Comparison of ENCODE assay signal across 7 mouse cellular contexts in the genomic region with DNA sequence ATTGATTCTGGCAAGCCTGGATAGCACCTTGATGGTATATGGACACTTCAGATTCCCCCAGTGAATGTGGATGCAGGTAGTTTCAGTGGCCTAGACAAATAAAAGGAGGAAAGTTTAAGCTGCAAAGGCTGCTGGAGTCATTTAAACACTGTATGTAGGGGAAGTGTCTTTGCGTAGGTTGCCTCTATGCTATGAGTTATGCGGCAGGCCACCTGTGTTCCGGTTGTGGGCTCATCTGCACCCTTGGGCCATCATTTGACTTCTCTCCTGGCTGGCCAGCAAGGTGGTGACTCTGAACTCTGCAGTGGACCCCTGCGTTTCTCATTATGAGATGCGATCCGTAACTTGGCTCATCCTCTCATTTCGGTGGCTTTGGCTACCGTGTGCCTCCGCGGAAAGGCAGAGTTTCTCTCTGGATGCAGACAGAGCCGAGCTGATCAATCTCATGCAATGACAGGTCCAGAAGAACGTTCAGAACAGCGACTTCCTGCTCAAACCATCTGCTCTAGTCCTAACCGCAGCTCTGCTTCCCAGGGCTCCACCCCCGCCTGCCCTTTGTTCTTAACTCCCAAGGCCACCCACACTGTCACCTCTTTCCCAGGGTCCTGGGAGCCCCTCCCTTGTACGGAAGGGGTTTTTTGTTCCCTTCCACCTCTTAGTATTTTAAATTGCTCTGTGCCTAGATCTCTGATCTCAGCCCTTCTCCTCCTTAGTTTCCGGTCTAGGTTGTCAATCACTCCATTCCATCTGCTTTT. TPM values are rescaled to one million over a fixed set of nuclear protein-coding genes. Genes with fewer than 3 reads are reported as not detected.
A peak's percentile ranks its signal among the peaks of the same experiment; 100 is the strongest.
DNase-seq lines count a peak whose midpoint lies in the region; ATAC-seq and TF ChIP-seq lines count a peak whose summit lies in the region.

No protein-coding gene starts in this region.

- TF ChIP-seq POLR2A in ES-Bruce4 (IDR thresholded peaks at IDR 0.05; ENCODE audit: insufficient read depth, low read length), result no peak

- H3K4me2 ChIP-seq in embryonic facial prominence, embryonic 13.5 days, result peak overlapping the region; percentile 57
- H3K4me2 ChIP-seq in hindbrain, embryonic 13.5 days, result peak overlapping the region; percentile 45
- peak overlapping the region; percentile 17; the same call in 1 of the 2 replicates for H3K4me2 ChIP-seq in midbrain, embryonic 11.5 days

- no peaks in the 10 kb centered on the region for H3K4me1 ChIP-seq in ES-Bruce4 (ENCODE audit: control insufficient read depth, insufficient read depth, low read length)
- peaks cover 18% of the 10 kb centered on the region for H3K4me1 ChIP-seq in embryonic facial prominence, embryonic 13.5 days
- H3K4me1 ChIP-seq in hindbrain, embryonic 13.5 days (replicated peaks), result peaks cover 39% of the 10 kb centered on the region
- H3K4me1 ChIP-seq in midbrain, embryonic 11.5 days (ENCODE audit: control insufficient read depth, insufficient read depth, low read length), result peaks cover 18% of the 10 kb centered on the region

- peak; percentile 74 for DNase-seq in adrenal gland, adult 2 months
- peak; percentile 56 to 57 for DNase-seq in layer of hippocampus, postnatal 14 days (ENCODE audit: low spot score in 2 of 2)
- DNase-seq in midbrain, embryonic 11.5 days (ENCODE audit: low spot score, missing footprints), result peak; percentile 85
- DNase-seq in thymus, postnatal 0 days (ENCODE audit: low spot score), result peak; percentile 70

- peak overlapping the region; percentile 27 for H3K4me3 ChIP-seq in ES-Bruce4 (ENCODE audit: low read depth, low read length)
- peak overlapping the region; percentile 24 for H3K4me3 ChIP-seq in embryonic facial prominence, embryonic 13.5 days
- H3K4me3 ChIP-seq in hindbrain, embryonic 13.5 days, result peak overlapping the region; percentile 5; the same call in 1 of the 2 replicates
- H3K4me3 ChIP-seq in midbrain, embryonic 11.5 days (ENCODE audit: low read depth, low read length), result no peak overlapping the region

- 38% methylated on average over 17 of the region's 17 CpGs for WGBS in embryonic facial prominence, embryonic 13.5 days
- 27% methylated on average over 17 of the region's 17 CpGs for WGBS in hindbrain, embryonic 13.5 days
- WGBS in midbrain, embryonic 11.5 days, result 47% methylated on average over 17 of the region's 17 CpGs

- no peak for TF ChIP-seq CTCF in ES-Bruce4 (IDR thresholded peaks at IDR 0.05; ENCODE audit: low read depth, low read length)

- 0 out of 2 replicates have a peak, but pooled peaks have one; percentile 16 for TF ChIP-seq EP300 in ES-Bruce4 (IDR thresholded peaks at IDR 0.05; ENCODE audit: insufficient read depth, low read depth, low read length)

- H3K27me3 ChIP-seq in ES-Bruce4 (ENCODE audit: control insufficient read depth, insufficient read depth, low read length, poor library complexity, severe bottlenecking), result no peaks in the 10 kb centered on the region; the same call in 1 of the 2 replicates
- 0 out of 2 replicates have a peak, but pooled peaks cover 3% of the 10 kb centered on the region for H3K27me3 ChIP-seq in embryonic facial prominence, embryonic 13.5 days
- peaks cover 8% of the 10 kb centered on the region; the same call in 1 of the 2 replicates for H3K27me3 ChIP-seq in hindbrain, embryonic 13.5 days
- H3K27me3 ChIP-seq in midbrain, embryonic 11.5 days (ENCODE audit: control insufficient read depth, insufficient read depth, low read length), result no peaks in the 10 kb centered on the region

- no peaks in the 10 kb centered on the region for H3K9me3 ChIP-seq in ES-Bruce4 (replicated peaks; ENCODE audit: control insufficient read depth, insufficient read depth, low read length, poor library complexity, severe bottlenecking)
- no peaks in the 10 kb centered on the region for H3K9me3 ChIP-seq in embryonic facial prominence, embryonic 13.5 days
- no peaks in the 10 kb centered on the region for H3K9me3 ChIP-seq in hindbrain, embryonic 13.5 days
- no peaks in the 10 kb centered on the region for H3K9me3 ChIP-seq in midbrain, embryonic 11.5 days (ENCODE audit: control insufficient read depth, low read length)

- ATAC-seq in embryonic facial prominence, embryonic 13.5 days (ENCODE audit: insufficient number of reproducible peaks, insufficient read depth, low FRiP score, low TSS enrichment, low read depth), result peak; percentile 48; the same call in 1 of the 2 replicates
- ATAC-seq in hindbrain, embryonic 13.5 days (ENCODE audit: low FRiP score), result peak; percentile 74
- peak; percentile 51; the same call in 1 of the 2 replicates for ATAC-seq in midbrain, embryonic 11.5 days (ENCODE audit: low FRiP score)

- no peak overlapping the region for H3K9ac ChIP-seq in ES-Bruce4 (ENCODE audit: low read depth, poor library complexity, severe bottlenecking)
- peak overlapping the region; percentile 11; the same call in 1 of the 2 replicates for H3K9ac ChIP-seq in embryonic facial prominence, embryonic 13.5 days
- H3K9ac ChIP-seq in hindbrain, embryonic 13.5 days, result 0 out of 2 replicates have a peak overlapping the region, but pooled peaks have one; percentile 46
- peak overlapping the region; percentile 21; the same call in 1 of the 2 replicates for H3K9ac ChIP-seq in midbrain, embryonic 11.5 days (ENCODE audit: low read length)

- no peaks in the 10 kb centered on the region for H3K36me3 ChIP-seq in ES-Bruce4 (ENCODE audit: control insufficient read depth, insufficient read depth, low read length, poor library complexity, severe bottlenecking)
- no peaks in the 10 kb centered on the region for H3K36me3 ChIP-seq in embryonic facial prominence, embryonic 13.5 days
- H3K36me3 ChIP-seq in hindbrain, embryonic 13.5 days, result no peaks in the 10 kb centered on the region
- H3K36me3 ChIP-seq in midbrain, embryonic 11.5 days (ENCODE audit: control insufficient read depth, insufficient read depth, low read length), result no peaks in the 10 kb centered on the region

- H3K27ac ChIP-seq in ES-Bruce4 (ENCODE audit: insufficient read depth, low read length), result no peak overlapping the region
- peak overlapping the region; percentile 73 for H3K27ac ChIP-seq in embryonic facial prominence, embryonic 13.5 days
- H3K27ac ChIP-seq in hindbrain, embryonic 13.5 days, result peak overlapping the region; percentile 81
- no peak overlapping the region for H3K27ac ChIP-seq in midbrain, embryonic 11.5 days (ENCODE audit: low read depth, low read length)

RNA-seq across cellular contexts. Expression of gene Hectd2, which starts 20.3 kb away (rescaled TPM):
- polyA plus RNA-seq in ES-Bruce4 (2011; ENCODE audit: insufficient read depth, insufficient read length, low read depth, missing spikeins), result 5.9 and 6.0 TPM in 2 replicates
- total RNA-seq in adrenal gland, adult 2 months (2021), result 1 to 10 TPM; 1.6 to 2.6 TPM
- 0.11 and 0.62 TPM in 2 replicates for polyA plus RNA-seq in adrenal gland, adult 2 months (2012; rRNA removed)
- 2.5 and 3.9 TPM in 2 replicates for polyA plus RNA-seq in embryonic facial prominence, embryonic 13.5 days (2015; fragmentation: Nextera tagmentation; extraction: Ambion mirVana)
- polyA plus RNA-seq in hindbrain, embryonic 13.5 days (2015; fragmentation: Nextera tagmentation; extraction: Ambion mirVana), result 8.8 and 11.0 TPM in 2 replicates
- total RNA-seq in layer of hippocampus, postnatal 14 days (2021), result 10 to 100 TPM; 36.0 to 37.0 TPM
- polyA plus RNA-seq in midbrain, embryonic 11.5 days (2014; fragmentation: Nextera tagmentation; extraction: Ambion mirVana), result 4.2 and 5.8 TPM in 2 replicates
- polyA plus RNA-seq in thymus, postnatal 0 days (2015; fragmentation: Nextera tagmentation; extraction: Ambion mirVana), result 3.1 and 3.3 TPM in 2 replicates

Comparison
In these comparisons a context has a peak if more than half of its experiments do, and no peak if none do; other contexts are left out.
1. H3K27ac ChIP-seq: peak in embryonic facial prominence, embryonic 13.5 days (single experiment) and hindbrain, embryonic 13.5 days (single experiment); none in ES-Bruce4 (single experiment) and midbrain, embryonic 11.5 days (single experiment).
2. Peak in every context shown above with its lines, with median percentiles within 50 percentile points of each other: DNase-seq, ATAC-seq and H3K4me2 ChIP-seq.